Mouse (Mus musculus): ENCODE data around the gene P4ha1. TPM values are rescaled to one million over a fixed set of nuclear protein-coding genes. Genes with fewer than 3 reads are reported as not detected.

Gene P4ha1
- polyA plus RNA-seq, 1 experiment = 1.7 TPM

- Histone ChIP-seq H3K4me3 (ENCODE audit: low read depth, low read length) (no peak overlapping the region), H3K36me3 (ENCODE audit: control insufficient read depth, insufficient read depth, low read length) (peaks cover 11% of the 10 kb centered on the region), H3K4me1 (ENCODE audit: control insufficient read depth, insufficient read depth, insufficient read length, low read length) (no peaks in the 10 kb centered on the region), H3K27ac (ENCODE audit: insufficient read depth, low read depth, low read length) (no peak overlapping the region), H3K27me3 (ENCODE audit: control insufficient read depth, insufficient read depth, low read length) (no peaks in the 10 kb centered on the region)
- WGBS = 94% methylated on average over 12 of the region's 12 CpGs
- TF ChIP-seq CTCF (IDR thresholded peaks at IDR 0.05; ENCODE audit: extremely low read depth, insufficient read length, insufficient replicate concordance, low read depth, low read length) (no peak), POLR2A (IDR thresholded peaks at IDR 0.05; ENCODE audit: low read depth, low read length) (no peak)
These were observed 31.0 kb downstream of the P4ha1 start for GRCm38 (mm10) chr10:59354120-59354519.

- Histone ChIP-seq H3K36me3 (ENCODE audit: control insufficient read depth, insufficient read depth, low read length) (peaks cover 9% of the 10 kb centered on the region), H3K27me3 (ENCODE audit: control insufficient read depth, insufficient read depth, low read length) (no peaks in the 10 kb centered on the region), H3K4me1 (ENCODE audit: control insufficient read depth, insufficient read depth, insufficient read length, low read length) (no peaks in the 10 kb centered on the region), H3K27ac (ENCODE audit: insufficient read depth, low read depth, low read length) (no peak overlapping the region), H3K4me3 (ENCODE audit: low read depth, low read length) (no peak overlapping the region)
- 87% methylated on average over 8 of the region's 8 CpGs for WGBS
- TF ChIP-seq CTCF (IDR thresholded peaks at IDR 0.05; ENCODE audit: extremely low read depth, insufficient read length, insufficient replicate concordance, low read depth, low read length) (no peak), POLR2A (IDR thresholded peaks at IDR 0.05; ENCODE audit: low read depth, low read length) (no peak)
These were observed 31.9 kb downstream of the P4ha1 start for GRCm38 (mm10) chr10:59355020-59355419.

- H3K27me3 ChIP-seq (ENCODE audit: control insufficient read depth, insufficient read depth, low read length) = no peaks in the 10 kb centered on the region
- H3K4me1 ChIP-seq (ENCODE audit: control insufficient read depth, insufficient read depth, insufficient read length, low read length) = no peaks in the 10 kb centered on the region
- H3K36me3 ChIP-seq (ENCODE audit: control insufficient read depth, insufficient read depth, low read length) = peaks cover 4% of the 10 kb centered on the region; the same call in 1 of the 2 replicates
- no peak overlapping the region for H3K27ac ChIP-seq (ENCODE audit: insufficient read depth, low read depth, low read length)
- TF ChIP-seq CTCF (IDR thresholded peaks at IDR 0.05; ENCODE audit: extremely low read depth, insufficient read length, insufficient replicate concordance, low read depth, low read length) (peak; percentile 44; the same call in 1 of the 2 replicates), POLR2A (IDR thresholded peaks at IDR 0.05; ENCODE audit: low read depth, low read length) (no peak)
- H3K4me3 ChIP-seq (ENCODE audit: low read depth, low read length) = no peak overlapping the region
- WGBS = 63% methylated on average over 4 of the region's 4 CpGs
These were observed 35.6 kb downstream of the P4ha1 start for GRCm38 (mm10) chr10:59358744-59359143.

- 88% methylated on average over 2 of the region's 2 CpGs for WGBS
- no peak for TF ChIP-seq CTCF (IDR thresholded peaks at IDR 0.05; ENCODE audit: extremely low read depth, insufficient read length, insufficient replicate concordance, low read depth, low read length)
- no peak for TF ChIP-seq POLR2A (IDR thresholded peaks at IDR 0.05; ENCODE audit: low read depth, low read length)
- Histone ChIP-seq H3K4me1 (ENCODE audit: control insufficient read depth, insufficient read depth, insufficient read length, low read length) (no peaks in the 10 kb centered on the region; the same call in 1 of the 2 replicates), H3K4me3 (ENCODE audit: low read depth, low read length) (no peak overlapping the region), H3K27ac (ENCODE audit: insufficient read depth, low read depth, low read length) (no peak overlapping the region), H3K36me3 (ENCODE audit: control insufficient read depth, insufficient read depth, low read length) (no peaks in the 10 kb centered on the region), H3K27me3 (ENCODE audit: control insufficient read depth, insufficient read depth, low read length) (no peaks in the 10 kb centered on the region)
These were observed 40.1 kb downstream of the P4ha1 start for GRCm38 (mm10) chr10:59363208-59363607.

GRCm38 (mm10) chr10:59364551-59364950, 41.5 kb downstream of the P4ha1 start:
- no peak for TF ChIP-seq POLR2A (IDR thresholded peaks at IDR 0.05; ENCODE audit: low read depth, low read length)
- TF ChIP-seq CTCF (IDR thresholded peaks at IDR 0.05; ENCODE audit: extremely low read depth, insufficient read length, insufficient replicate concordance, low read depth, low read length) = no peak
- no peaks in the 10 kb centered on the region; the same call in 1 of the 2 replicates for H3K4me1 ChIP-seq (ENCODE audit: control insufficient read depth, insufficient read depth, insufficient read length, low read length)
- H3K27me3 ChIP-seq (ENCODE audit: control insufficient read depth, insufficient read depth, low read length) = no peaks in the 10 kb centered on the region
- peaks cover 2% of the 10 kb centered on the region; the same call in 1 of the 2 replicates for H3K36me3 ChIP-seq (ENCODE audit: control insufficient read depth, insufficient read depth, low read length)
- no peak overlapping the region for H3K27ac ChIP-seq (ENCODE audit: insufficient read depth, low read depth, low read length)
- no peak overlapping the region for H3K4me3 ChIP-seq (ENCODE audit: low read depth, low read length)
- 70% methylated on average over 3 of the region's 3 CpGs for WGBS

- no peak overlapping the region for H3K27ac ChIP-seq (ENCODE audit: insufficient read depth, low read depth, low read length)
- H3K4me1 ChIP-seq (ENCODE audit: control insufficient read depth, insufficient read depth, insufficient read length, low read length) = no peaks in the 10 kb centered on the region; the same call in 1 of the 2 replicates
- peaks cover 5% of the 10 kb centered on the region for H3K36me3 ChIP-seq (ENCODE audit: control insufficient read depth, insufficient read depth, low read length)
- no peak overlapping the region for H3K4me3 ChIP-seq (ENCODE audit: low read depth, low read length)
- TF ChIP-seq CTCF (IDR thresholded peaks at IDR 0.05; ENCODE audit: extremely low read depth, insufficient read length, insufficient replicate concordance, low read depth, low read length) (no peak), POLR2A (IDR thresholded peaks at IDR 0.05; ENCODE audit: low read depth, low read length) (no peak)
- no peaks in the 10 kb centered on the region for H3K27me3 ChIP-seq (ENCODE audit: control insufficient read depth, insufficient read depth, low read length)
- 76% methylated on average over 5 of the region's 5 CpGs for WGBS
These were observed 42.9 kb downstream of the P4ha1 start for GRCm38 (mm10) chr10:59365804-59366589.

GRCm38 (mm10) chr10:59366746-59367145, 43.6 kb downstream of the P4ha1 start:
- TF ChIP-seq POLR2A (IDR thresholded peaks at IDR 0.05; ENCODE audit: low read depth, low read length) (no peak), CTCF (IDR thresholded peaks at IDR 0.05; ENCODE audit: extremely low read depth, insufficient read length, insufficient replicate concordance, low read depth, low read length) (no peak)
- Histone ChIP-seq H3K4me1 (ENCODE audit: control insufficient read depth, insufficient read depth, insufficient read length, low read length) (no peaks in the 10 kb centered on the region; the same call in 1 of the 2 replicates), H3K27me3 (ENCODE audit: control insufficient read depth, insufficient read depth, low read length) (no peaks in the 10 kb centered on the region), H3K36me3 (ENCODE audit: control insufficient read depth, insufficient read depth, low read length) (peaks cover 6% of the 10 kb centered on the region), H3K4me3 (ENCODE audit: low read depth, low read length) (no peak overlapping the region), H3K27ac (ENCODE audit: insufficient read depth, low read depth, low read length) (no peak overlapping the region)
- 96% methylated on average over 4 of the region's 4 CpGs for WGBS
